Mouse (Mus musculus) urinary bladder, adult 18-20 months (tissue): ENCODE data around the gene Mras.
A peak's percentile ranks its signal among the peaks of the same experiment; 100 is the strongest.

Experiments used
- DNase-seq, 2 experiments: peaks; one replicate each; pipeline ENCODE4 v3.0.0; 2022; ENCODE audit warnings: low spot score in 2 of 2, mixed read lengths in 2 of 2

Mras gene

GRCm38 (mm10) chr9:99359012-99359411 lies 78.2 kb downstream of the Mras start:
- DNase-seq = no peak

- DNase-seq = peak; percentile 70 to 72
Measured at GRCm38 (mm10) chr9:99357921-99358692, 79.1 kb downstream of the Mras start, which contains the start of gene Esyt3. Esyt3 (minus strand) TSS chr9:99358557.

- DNase-seq = no peak
Measured at GRCm38 (mm10) chr9:99357561-99357920, 79.6 kb downstream of the Mras start.

GRCm38 (mm10) chr9:99355971-99356370 lies 81.2 kb downstream of the Mras start:
- DNase-seq = no peak

GRCm38 (mm10) chr9:99354796-99355195 lies 82.4 kb downstream of the Mras start:
- DNase-seq = no peak

- no peak for DNase-seq
Measured at GRCm38 (mm10) chr9:99353390-99353789, 83.8 kb downstream of the Mras start.

- DNase-seq = no peak
Measured at GRCm38 (mm10) chr9:99352964-99353363, 84.2 kb downstream of the Mras start.

- DNase-seq = no peak
Measured at GRCm38 (mm10) chr9:99345351-99345792, 91.8 kb downstream of the Mras start.

GRCm38 (mm10) chr9:99341600-99341999 lies 95.6 kb downstream of the Mras start:
- no peak for DNase-seq

GRCm38 (mm10) chr9:99340126-99340525 lies 97.1 kb downstream of the Mras start:
- DNase-seq = peak in 1 of 2 experiments; percentile 23

GRCm38 (mm10) chr9:99339182-99339581 lies 98.0 kb downstream of the Mras start:
- no peak for DNase-seq

GRCm38 (mm10) chr9:99338293-99338692 lies 98.9 kb downstream of the Mras start:
- no peak for DNase-seq

GRCm38 (mm10) chr9:99336538-99336937 lies 100.6 kb downstream of the Mras start:
- DNase-seq = peak in 1 of 2 experiments; percentile 39
